Mouse (Mus musculus) kidney, adult 11 months (tissue): ENCODE measurements around the gene Faap24.

Source experiments
- DNase-seq: peaks from one replicate; pipeline ENCODE4 v3.0.0; 2022

Gene Faap24

DNA sequence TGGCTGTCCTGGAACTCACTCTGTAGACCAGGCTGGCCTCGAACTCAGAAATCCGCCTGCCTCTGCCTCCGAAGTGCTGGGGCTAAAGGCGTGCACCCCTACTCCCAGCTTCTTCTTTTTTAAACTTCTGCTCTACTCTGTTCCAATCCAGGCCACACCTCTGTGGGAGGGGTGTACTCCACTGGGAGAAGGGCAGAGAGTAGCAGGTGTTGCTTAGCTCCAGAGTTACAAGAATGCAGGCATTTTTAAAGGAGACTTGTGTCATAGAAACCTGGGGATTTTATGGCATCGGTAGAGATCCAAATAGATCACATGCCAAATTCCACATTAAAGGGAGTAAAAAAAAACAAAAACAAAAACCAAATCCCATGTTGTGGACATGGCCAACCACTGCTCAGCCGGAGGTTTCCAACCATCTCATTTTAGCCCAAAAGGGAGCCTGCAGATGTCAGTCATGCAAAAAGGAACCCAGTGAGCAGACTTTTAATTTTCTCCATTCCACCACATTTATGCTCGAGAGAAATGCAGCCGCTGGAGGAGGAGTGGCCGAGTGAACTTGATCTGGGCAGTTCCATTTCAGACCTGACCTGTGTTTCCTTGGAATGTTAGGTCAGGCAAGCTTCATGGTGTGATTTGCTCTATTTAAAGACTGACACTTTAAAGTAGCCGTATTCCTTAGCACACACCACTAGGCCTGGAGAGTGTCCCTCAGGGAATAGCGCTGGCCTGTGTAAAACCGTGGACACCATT lies 31.3 kb downstream of the Faap24 start:
- peak; percentile 68 for DNase-seq

DNA sequence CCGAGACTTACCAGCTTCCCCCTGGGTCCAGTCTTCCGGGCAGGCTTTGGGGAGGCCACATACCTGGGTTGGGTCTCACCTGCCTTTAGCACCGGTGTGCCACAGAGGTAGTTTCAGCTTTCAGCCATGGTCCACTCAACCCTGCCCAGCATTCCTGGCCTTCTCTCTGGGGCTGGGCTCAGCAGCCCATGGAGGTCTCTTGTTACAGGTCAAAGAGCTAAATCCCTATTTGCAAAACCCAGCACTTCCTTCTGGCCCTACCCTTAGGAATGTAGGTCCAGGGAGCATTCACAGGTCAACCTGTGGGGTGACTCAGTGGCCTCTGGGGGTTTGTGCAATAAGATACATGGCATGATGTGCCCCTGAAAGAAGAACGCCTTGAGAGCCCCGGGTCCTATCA lies 33.8 kb downstream of the Faap24 start:
- DNase-seq: peak; percentile 60

DNA sequence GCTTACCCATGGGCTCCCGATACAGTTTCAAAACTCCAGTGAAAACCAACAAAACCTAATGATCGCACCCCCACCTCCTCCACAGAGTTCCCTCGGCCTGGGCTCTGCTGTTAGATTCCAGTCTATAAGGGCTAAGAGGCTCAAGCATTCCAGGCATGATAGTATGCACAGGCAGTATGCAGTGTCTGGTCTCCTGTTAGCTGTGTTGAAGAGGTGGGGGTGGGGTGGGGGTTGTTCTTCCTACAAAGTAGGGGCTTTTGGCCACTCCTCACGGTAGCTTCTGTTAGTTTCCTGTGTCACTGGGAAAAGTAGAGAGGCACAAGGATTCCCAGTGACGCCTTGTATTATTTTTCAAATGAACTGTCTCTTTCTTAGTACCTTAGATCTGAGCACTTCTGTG lies 34.4 kb downstream of the Faap24 start:
- no peak for DNase-seq

DNA sequence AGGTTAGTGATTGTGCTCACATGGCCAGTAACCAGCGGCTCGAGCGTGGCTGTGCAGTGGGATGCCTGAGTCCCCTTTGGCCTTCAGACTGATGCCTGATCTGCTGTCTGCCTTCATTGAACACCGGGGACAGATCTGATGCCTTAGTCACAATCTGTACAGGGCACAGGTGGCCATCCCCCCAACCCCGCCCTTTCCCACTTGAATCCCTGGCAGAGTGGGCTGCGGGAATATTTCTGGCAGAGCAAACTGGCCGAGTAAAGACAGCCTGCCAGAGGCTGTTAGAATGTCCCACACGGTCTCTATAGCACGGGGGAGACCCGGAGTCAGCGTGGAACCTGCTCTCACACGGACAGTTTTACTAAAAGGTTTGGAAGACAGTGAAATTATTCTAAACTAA lies 39.0 kb downstream of the Faap24 start:
- DNase-seq: no peak

DNA sequence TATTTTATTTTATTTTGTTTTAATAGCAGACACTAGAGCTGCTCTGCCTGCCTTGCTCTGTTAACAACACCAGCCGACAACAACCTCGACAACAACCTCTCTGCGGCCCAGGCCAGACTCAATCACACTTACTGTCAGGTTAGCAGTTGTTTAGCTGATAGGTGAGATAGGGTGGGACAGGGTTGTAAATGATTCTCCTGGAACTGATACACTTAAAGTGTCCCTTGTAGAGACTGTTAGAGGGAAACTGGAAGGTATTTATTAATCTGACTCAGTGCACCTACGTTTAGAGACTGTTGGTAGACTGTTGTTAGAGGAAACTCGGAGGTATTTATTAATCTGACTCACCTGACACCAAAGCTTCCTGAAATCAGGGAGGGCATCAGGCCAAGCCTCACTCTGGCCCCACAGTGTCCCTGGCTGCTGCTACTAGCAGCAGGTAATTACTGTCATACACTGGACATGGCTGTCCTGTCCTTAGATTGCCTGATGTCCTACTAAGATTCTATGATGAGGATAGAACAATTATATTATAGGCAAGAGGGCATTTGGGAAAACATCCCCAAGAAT lies 41.2 kb downstream of the Faap24 start:
- DNase-seq: peak; percentile 51

DNA sequence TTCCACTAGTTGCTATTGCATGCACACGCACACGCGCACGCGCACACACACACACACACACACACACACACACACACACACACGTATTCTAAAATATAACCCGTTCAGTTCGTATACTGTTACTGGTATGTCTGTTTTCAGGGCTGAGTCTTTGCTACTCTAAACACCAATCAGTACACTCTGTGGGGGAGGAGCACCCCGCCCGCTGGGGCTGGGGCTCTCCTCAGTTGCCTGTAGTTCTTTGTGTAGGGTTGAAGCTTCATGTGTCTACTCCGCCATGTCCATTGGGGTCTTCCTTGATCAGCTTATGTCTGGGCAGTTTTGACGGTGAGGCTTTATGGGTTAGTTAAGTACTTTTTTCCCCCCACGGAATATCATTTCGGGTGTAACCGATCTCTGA lies 43.3 kb downstream of the Faap24 start:
- DNase-seq: no peak

DNA sequence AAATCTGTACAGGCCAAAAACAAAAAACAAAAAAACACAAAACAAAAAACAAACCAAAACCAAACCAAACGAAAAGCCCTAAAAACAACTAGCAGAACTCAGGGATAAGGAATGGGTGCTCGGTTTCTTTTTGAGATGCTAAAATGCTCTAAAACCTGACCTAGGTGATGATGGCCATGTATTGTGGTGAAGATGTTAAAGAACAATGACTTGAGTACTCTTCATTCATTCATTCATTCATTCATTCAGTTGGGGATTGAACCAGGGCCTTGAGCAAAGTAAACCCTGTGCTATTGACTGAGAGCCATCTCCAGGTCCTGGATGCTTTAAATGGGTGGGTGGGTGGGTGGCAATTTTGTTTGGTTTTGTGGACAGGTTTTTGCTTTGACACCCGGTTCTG lies 45.5 kb downstream of the Faap24 start:
- no peak for DNase-seq

DNA sequence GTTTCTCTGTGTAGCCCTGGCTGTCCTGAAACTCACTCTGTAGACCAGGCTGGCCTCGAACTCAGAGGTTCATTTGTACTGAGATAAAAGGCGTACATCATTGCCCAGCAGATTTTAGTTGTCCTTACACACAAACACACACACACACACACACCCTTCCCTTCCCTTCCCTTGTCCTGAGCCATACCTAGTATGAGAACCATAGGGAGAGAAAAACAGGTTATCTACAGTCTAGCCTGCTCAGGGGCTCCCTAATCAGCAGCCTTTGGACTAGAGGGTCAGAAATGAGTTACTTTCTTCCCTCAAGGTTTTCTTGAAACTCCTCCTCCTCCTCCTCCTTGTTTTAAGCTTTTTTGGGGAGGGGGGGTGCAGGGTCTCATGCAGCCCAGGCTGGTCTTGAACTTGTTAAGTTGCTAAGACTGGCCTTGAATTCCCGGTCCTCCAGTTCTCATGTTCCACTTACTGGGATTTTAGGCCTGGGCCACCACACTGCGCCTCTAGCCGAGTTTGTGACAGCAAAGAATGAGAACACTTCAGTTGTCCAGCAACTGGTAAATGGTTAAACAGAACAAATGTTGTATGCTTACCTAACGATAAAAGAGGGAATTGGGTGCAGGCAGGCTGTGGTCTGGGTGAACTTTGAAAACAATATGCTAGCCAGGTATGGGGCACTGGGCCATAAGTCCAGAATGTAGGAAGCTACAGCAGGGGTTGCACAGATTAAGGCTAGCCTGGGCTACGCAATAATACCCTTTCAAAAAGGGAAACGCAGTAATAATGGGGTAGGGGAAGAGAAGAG lies 46.6 kb downstream of the Faap24 start:
- DNase-seq: peak; percentile 59

DNA sequence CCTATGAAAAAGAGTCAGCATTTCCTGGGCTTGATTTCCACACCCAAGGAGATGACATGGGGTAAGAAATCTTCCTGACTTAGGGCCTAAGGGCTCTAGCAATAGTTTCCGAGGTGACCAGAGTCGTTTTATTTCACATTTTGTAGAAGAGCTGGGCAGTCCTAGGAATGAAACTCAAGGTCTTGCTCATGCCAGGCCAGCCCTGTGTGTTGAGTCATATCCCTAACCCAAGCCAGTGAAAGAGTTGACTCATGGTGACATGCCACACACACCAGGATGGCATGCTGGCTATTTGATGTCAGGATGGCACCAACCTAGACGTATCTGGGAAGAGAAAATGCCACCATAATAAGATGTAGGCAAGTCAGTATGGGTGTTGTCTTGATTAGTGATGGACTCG lies 47.6 kb downstream of the Faap24 start:
- no peak for DNase-seq

DNA sequence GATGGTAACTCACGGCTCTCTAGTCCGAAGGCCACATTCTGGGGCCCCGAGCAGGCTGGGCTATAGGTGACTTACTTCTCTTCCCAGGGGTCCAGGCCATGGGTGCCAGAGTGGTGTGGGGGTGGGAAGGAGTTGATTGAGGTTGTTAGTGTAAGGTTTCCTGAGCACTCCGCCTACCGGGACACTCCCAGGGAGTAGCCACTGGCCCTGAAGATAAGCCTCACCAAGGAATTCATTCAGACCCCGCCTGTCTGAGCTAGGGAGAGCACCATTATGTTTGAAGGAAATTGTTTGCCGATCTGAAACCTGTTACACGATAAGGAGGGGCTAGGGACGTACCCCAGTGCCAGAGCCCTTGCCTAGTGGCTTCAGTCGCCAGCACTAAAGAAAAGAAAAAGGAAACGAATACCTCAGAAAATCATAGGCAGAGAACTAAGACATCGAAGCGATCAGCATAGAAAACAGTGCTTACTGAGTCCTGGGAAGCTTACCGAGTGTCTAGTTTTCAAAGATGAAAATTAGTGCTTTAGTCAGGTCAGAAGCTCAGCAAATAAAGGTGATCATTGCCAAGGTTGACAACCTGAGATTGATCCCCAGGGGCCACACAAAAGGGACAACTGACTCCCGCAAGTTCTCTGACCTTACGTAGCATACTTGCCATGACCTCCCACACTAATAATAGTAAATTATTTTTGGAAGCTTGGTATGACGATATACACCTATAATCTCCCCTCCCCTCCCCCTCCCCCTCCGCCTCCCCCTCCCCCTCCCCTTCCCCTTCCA lies 48.5 kb downstream of the Faap24 start:
- no peak for DNase-seq

DNA sequence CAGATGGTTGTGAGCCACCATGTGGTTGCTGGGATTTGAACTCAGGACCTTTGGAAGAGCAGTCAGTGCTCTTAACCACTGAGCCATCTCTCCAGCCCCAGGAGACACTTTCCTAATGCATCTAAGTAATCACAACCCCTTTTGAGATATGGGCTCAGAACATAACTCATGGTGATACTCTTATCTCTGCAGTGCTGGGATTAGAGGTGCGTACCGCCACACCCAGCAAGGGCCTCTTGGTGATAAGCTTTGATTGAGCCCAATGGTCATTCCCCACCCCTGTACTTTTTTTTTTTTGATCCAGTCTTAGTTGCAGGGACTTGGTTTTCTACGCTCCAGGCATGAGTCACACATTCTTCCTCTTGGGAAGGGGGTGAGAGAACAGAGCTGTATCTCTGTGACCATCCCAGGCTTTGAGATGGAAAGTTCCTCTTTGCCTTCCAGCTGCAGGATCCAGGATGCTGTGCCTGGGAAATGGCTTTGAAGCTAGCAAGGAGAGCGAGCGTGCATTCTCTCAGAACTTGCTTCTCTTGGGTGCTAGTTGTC lies 51.8 kb downstream of the Faap24 start:
- no peak for DNase-seq

DNA sequence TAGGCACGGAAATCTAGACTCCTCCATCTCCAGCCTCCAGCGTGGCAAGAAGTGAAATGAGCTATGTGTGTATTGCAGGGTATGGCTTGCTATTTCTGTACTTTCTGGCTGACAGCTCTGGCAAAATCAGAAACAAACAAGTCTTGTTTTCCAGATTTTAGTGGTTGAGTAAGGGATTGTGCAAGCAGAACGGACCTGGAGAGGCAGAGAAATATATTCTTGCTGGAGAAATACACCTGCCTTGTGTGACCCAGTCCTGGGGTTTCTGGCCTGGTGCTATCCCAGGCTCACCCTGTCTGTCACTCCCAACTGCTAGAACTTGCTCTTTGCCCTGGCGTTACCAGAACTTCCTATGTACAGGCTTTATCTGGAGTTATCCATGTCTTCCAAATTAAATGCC lies 54.1 kb downstream of the Faap24 start:
- DNase-seq: no peak
